Mouse (Mus musculus) forebrain, embryonic 13.5 days (tissue): Measurements from ENCODE around the gene Mixl1. TPM values are rescaled to one million over a fixed set of nuclear protein-coding genes. Genes with fewer than 3 reads are reported as not detected.

Experiments
- ATAC-seq: fragments of 200-750 bp; cut with Nextera tagmentation; 2 replicates; pipeline ENCODE4 v1.8.0; 2017
- H3K27ac ChIP-seq: fragments of 300-500 bp; sonication (generic); 2 replicates; pipeline ENCODE4 v1.5.1; 2015; ENCODE audit warnings: inconsistent platforms, mild to moderate bottlenecking, moderate library complexity
- H3K27me3 ChIP-seq: fragments of 300-500 bp; sonication (generic); 2 replicates; pipeline ENCODE4 v1.6.1; 2015; ENCODE audit warnings: mild to moderate bottlenecking, inconsistent platforms
- H3K36me3 ChIP-seq: fragments of 300-500 bp; sonication (generic); 2 replicates; pipeline ENCODE4 v1.6.1; 2015; ENCODE audit warnings: mild to moderate bottlenecking, inconsistent platforms; ENCODE audit not compliant: poor library complexity, severe bottlenecking
- H3K4me1 ChIP-seq: fragments of 300-500 bp; sonication (generic); 2 replicates; pipeline ENCODE4 v1.6.1; 2015; ENCODE audit warnings: inconsistent platforms
- H3K4me2 ChIP-seq: fragments of 300-500 bp; sonication (generic); 2 replicates; pipeline ENCODE4 v1.6.1; 2015; ENCODE audit warnings: inconsistent platforms, mild to moderate bottlenecking, moderate library complexity
- H3K4me3 ChIP-seq: fragments of 300-500 bp; sonication (generic); 2 replicates; pipeline ENCODE4 v1.5.1; 2015; ENCODE audit warnings: mild to moderate bottlenecking, inconsistent platforms
- H3K9ac ChIP-seq: fragments of 300-500 bp; sonication (generic); 2 replicates; pipeline ENCODE4 v1.6.1; 2015; ENCODE audit warnings: mild to moderate bottlenecking, inconsistent platforms
- H3K9me3 ChIP-seq: fragments of 300-500 bp; sonication (generic); replicated peaks from 2 replicates; pipeline ENCODE4 v1.6.1; 2016; ENCODE audit warnings: inconsistent platforms
- WGBS: fragments of 180-500 bp; shearing (Covaris S2); methylation state at CpG from one replicate; pipeline ENCODE4 v1.1.7; 2015; 5-methylcytosine and 5-hydroxymethylcytosine counted together
- polyA plus RNA-seq: library from polyadenylated mRNA; unstranded; fragments of >200 nt; fragmentation: Nextera tagmentation; extraction: Ambion mirVana; gene quantifications from 2 replicates; pipeline ENCODE4 v1.2.1, GENCODE M21; 2015

Gene Mixl1
- polyA plus RNA-seq, 1 experiment from 2014 or later = 0.09 TPM

GRCm38 (mm10) chr1:180707368-180707767 lies 10.5 kb upstream of the Mixl1 start:
- H3K27ac ChIP-seq = no peak overlapping the region
- 70% methylated on average over 3 of the region's 3 CpGs for WGBS

GRCm38 (mm10) chr1:180703400-180703799 lies 6.6 kb upstream of the Mixl1 start:
- Histone ChIP-seq H3K36me3 (no peaks in the 10 kb centered on the region), H3K9ac (no peak overlapping the region), H3K9me3 (no peaks in the 10 kb centered on the region), H3K4me3 (no peak overlapping the region), H3K27me3 (peaks cover 16% of the 10 kb centered on the region), H3K4me2 (no peak overlapping the region), H3K4me1 (no peaks in the 10 kb centered on the region), H3K27ac (no peak overlapping the region)
- 57% methylated on average over 6 of the region's 6 CpGs for WGBS
- no peak for ATAC-seq

More at GRCm38 (mm10) chr1:180707368-180707767, 10.5 kb upstream of the Mixl1 start:
- H3K4me2 ChIP-seq = no peak overlapping the region
- H3K9ac ChIP-seq = no peak overlapping the region
- no peaks in the 10 kb centered on the region for H3K27me3 ChIP-seq
- H3K4me1 ChIP-seq = no peaks in the 10 kb centered on the region
- no peaks in the 10 kb centered on the region for H3K36me3 ChIP-seq
- no peak overlapping the region for H3K4me3 ChIP-seq
- ATAC-seq = no peak
- no peaks in the 10 kb centered on the region for H3K9me3 ChIP-seq

- Histone ChIP-seq H3K4me3 (no peak overlapping the region), H3K27ac (no peak overlapping the region), H3K9me3 (no peaks in the 10 kb centered on the region), H3K27me3 (peaks cover 60% of the 10 kb centered on the region), H3K4me2 (no peak overlapping the region), H3K4me1 (peaks cover 9% of the 10 kb centered on the region), H3K36me3 (no peaks in the 10 kb centered on the region), H3K9ac (no peak overlapping the region)
- no peak for ATAC-seq
- 60% methylated on average over 5 of the region's 5 CpGs for WGBS
Observed at GRCm38 (mm10) chr1:180698063-180698462, 1.2 kb upstream of the Mixl1 start.

GRCm38 (mm10) chr1:180691284-180691683 lies 5.5 kb downstream of the Mixl1 start:
- Histone ChIP-seq H3K4me1 (no peaks in the 10 kb centered on the region), H3K36me3 (peaks cover 52% of the 10 kb centered on the region), H3K9ac (no peak overlapping the region), H3K4me2 (no peak overlapping the region), H3K27me3 (peaks cover 23% of the 10 kb centered on the region), H3K27ac (no peak overlapping the region), H3K9me3 (no peaks in the 10 kb centered on the region), H3K4me3 (no peak overlapping the region)
- WGBS = 90% methylated on average over 7 of the region's 7 CpGs
- ATAC-seq = no peak

Other genes with a start within 250 kb of the Mixl1 start
- gene Stum, start 213.5 kb downstream of the Mixl1 start, polyA plus RNA-seq = 0.67 and 1.4 TPM in 2 replicates
- 180 and 199 TPM in 2 replicates for gene Parp1, start 128.1 kb downstream of the Mixl1 start, polyA plus RNA-seq
- gene Lin9, start 55.9 kb downstream of the Mixl1 start, polyA plus RNA-seq = 22.7 and 24.2 TPM in 2 replicates
- 19.0 and 19.3 TPM in 2 replicates for gene Acbd3, start 29.0 kb upstream of the Mixl1 start, polyA plus RNA-seq
- 4,035 and 4,414 TPM in 2 replicates for gene H3f3a, start 116.9 kb upstream of the Mixl1 start, polyA plus RNA-seq
- gene Sde2, start 154.1 kb upstream of the Mixl1 start, polyA plus RNA-seq = 32.7 and 33.8 TPM in 2 replicates
- 0.41 and 0.94 TPM in 2 replicates for gene Lefty2, start 196.1 kb upstream of the Mixl1 start, polyA plus RNA-seq
- gene Pycr2, start 207.3 kb upstream of the Mixl1 start, polyA plus RNA-seq = 90.6 and 101 TPM in 2 replicates
- gene Lefty1, start 238.0 kb upstream of the Mixl1 start, polyA plus RNA-seq = not detected in 2 replicates
- 0.88 and 1.4 TPM in 2 replicates for gene Tmem63a, start 245.3 kb upstream of the Mixl1 start, polyA plus RNA-seq